20 mouse cellular contexts compared by ENCODE assay signal in the genomic region with DNA sequence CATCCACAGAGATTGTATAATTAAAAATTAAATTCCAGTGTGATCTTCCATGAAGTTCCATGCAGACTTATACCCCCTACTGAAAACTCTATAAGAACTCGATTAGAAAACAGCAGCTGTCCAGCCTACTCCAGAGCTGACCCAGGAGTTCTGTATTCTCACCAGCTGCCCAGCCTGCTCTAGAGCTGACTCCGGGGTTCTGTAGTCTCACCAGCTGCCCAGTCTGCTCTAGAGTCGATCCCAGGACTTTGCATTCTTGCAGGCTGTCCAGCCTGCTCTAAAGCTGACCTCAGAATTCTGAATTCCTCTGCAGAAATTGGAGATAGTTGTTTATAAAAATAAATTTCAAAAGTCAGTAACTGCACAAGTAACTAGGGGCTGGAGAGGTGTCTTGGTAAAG. TPM values are rescaled to one million over a fixed set of nuclear protein-coding genes. Genes with fewer than 3 reads are reported as not detected.
DNase-seq lines count a peak whose midpoint lies in the region; ATAC-seq lines count a peak whose summit lies in the region.
"Had no signal": no experiment of that assay in that cellular context is flagged by ENCODE, and none has a peak within 500 bp of the region (broad histone marks: within the 10 kb centered on the region; RNA-seq: fewer than 3 reads in every experiment).

No protein-coding gene starts in this region.

- H3K27ac ChIP-seq in kidney, embryonic 14.5 days (ENCODE audit: low read depth, low read length) = peak overlapping the region; percentile 26; the same call in 1 of the 2 replicates
- H3K27ac ChIP-seq in lung, embryonic 16.5 days (ENCODE audit: low read length) = peak overlapping the region; percentile 68
- H3K27ac ChIP-seq in liver, embryonic 16.5 days (ENCODE audit: low read length) = peak overlapping the region; percentile 57
- H3K27ac ChIP-seq: liver, embryonic 14.5 days had no signal

- H3K4me3 ChIP-seq in kidney, embryonic 14.5 days (ENCODE audit: low read length) = no peak overlapping the region
- H3K4me3 ChIP-seq in lung, embryonic 16.5 days (ENCODE audit: low read length) = no peak overlapping the region
- H3K4me3 ChIP-seq in liver, embryonic 16.5 days (ENCODE audit: low read depth, low read length) = no peak overlapping the region
- H3K4me3 ChIP-seq: myocyte had no signal

- no peak overlapping the region for H3K4me2 ChIP-seq in kidney, embryonic 14.5 days (replicated peaks; ENCODE audit: low read depth, low read length)
- H3K4me2 ChIP-seq in lung, embryonic 16.5 days (ENCODE audit: low read depth, low read length) = no peak overlapping the region
- no peak overlapping the region for H3K4me2 ChIP-seq in liver, embryonic 16.5 days (ENCODE audit: low read depth, low read length)

- no peak overlapping the region for H3K9ac ChIP-seq in kidney, embryonic 14.5 days (ENCODE audit: low read depth, low read length)
- H3K9ac ChIP-seq in lung, embryonic 16.5 days (ENCODE audit: low read length) = no peak overlapping the region
- H3K9ac ChIP-seq in liver, embryonic 16.5 days (ENCODE audit: low read depth, low read length) = no peak overlapping the region
- H3K9ac ChIP-seq: liver, embryonic 14.5 days had no signal

- peak; percentile 32; the same call in 1 of the 2 replicates for ATAC-seq in kidney, embryonic 14.5 days (ENCODE audit: low FRiP score, low TSS enrichment)
- ATAC-seq in lung, embryonic 16.5 days (ENCODE audit: low read depth) = peak; percentile 41; the same call in 1 of the 2 replicates
- no peak for ATAC-seq in liver, embryonic 16.5 days (ENCODE audit: low read depth)
- ATAC-seq: forebrain, embryonic 16.5 days had no signal

- H3K36me3 ChIP-seq in kidney, embryonic 14.5 days (ENCODE audit: control insufficient read depth, insufficient read depth, low read length) = no peaks in the 10 kb centered on the region
- no peaks in the 10 kb centered on the region for H3K36me3 ChIP-seq in lung, embryonic 16.5 days (ENCODE audit: control insufficient read depth, insufficient read depth, low read length)
- H3K36me3 ChIP-seq in liver, embryonic 16.5 days (ENCODE audit: control insufficient read depth, insufficient read depth) = no peaks in the 10 kb centered on the region

- peak; percentile 79 for DNase-seq in heart, adult 11 months
- no peak for DNase-seq in heart, postnatal 10 days
- no peak for DNase-seq in kidney, adult 11 months
- DNase-seq in lung, postnatal 4 days = no peak
- no peak for DNase-seq in embryo, embryonic 10 days (ENCODE audit: low spot score)
- DNase-seq: cerebellum, adult 11 months; cerebellum, postnatal 25 days; left cerebral cortex, postnatal 4 days; midbrain, embryonic 14.5 days; thymus, postnatal 4 days had no signal

- 48% methylated on average over 3 of the region's 3 CpGs for WGBS in kidney, embryonic 14.5 days
- WGBS in lung, embryonic 16.5 days = 16% methylated on average over 3 of the region's 3 CpGs
- 44% methylated on average over 3 of the region's 3 CpGs for WGBS in liver, embryonic 16.5 days (ENCODE audit: insufficient replicate concordance)

- intact Hi-C loops in heart, postnatal 10 days (cut with DNase I) = no loop called here

- no peaks in the 10 kb centered on the region for H3K27me3 ChIP-seq in kidney, embryonic 14.5 days (ENCODE audit: control insufficient read depth, insufficient read depth, low read length)
- no peaks in the 10 kb centered on the region for H3K27me3 ChIP-seq in lung, embryonic 16.5 days (ENCODE audit: control insufficient read depth, insufficient read depth, low read depth, low read length)
- no peaks in the 10 kb centered on the region for H3K27me3 ChIP-seq in liver, embryonic 16.5 days (ENCODE audit: control insufficient read depth, insufficient read depth, low read depth, low read length)
- H3K27me3 ChIP-seq: CH12.LX had no signal

- no peaks in the 10 kb centered on the region for H3K9me3 ChIP-seq in kidney, embryonic 14.5 days (ENCODE audit: control insufficient read depth, low read length)
- H3K9me3 ChIP-seq in lung, embryonic 16.5 days (ENCODE audit: control insufficient read depth, low read length) = no peaks in the 10 kb centered on the region
- H3K9me3 ChIP-seq in liver, embryonic 16.5 days (replicated peaks; ENCODE audit: control insufficient read depth, low read length) = no peaks in the 10 kb centered on the region

- H3K4me1 ChIP-seq in kidney, embryonic 14.5 days (ENCODE audit: control insufficient read depth, insufficient read depth, low read length) = peaks cover 20% of the 10 kb centered on the region
- peaks cover 34% of the 10 kb centered on the region for H3K4me1 ChIP-seq in lung, embryonic 16.5 days (replicated peaks; ENCODE audit: control insufficient read depth, insufficient read depth, low read length)
- H3K4me1 ChIP-seq in liver, embryonic 16.5 days (ENCODE audit: control insufficient read depth, low read depth, low read length) = peaks cover 3% of the 10 kb centered on the region

RNA-seq across cellular contexts. Expression of a gene that starts 40.9 kb away (rescaled TPM):
- total RNA-seq in heart, postnatal 10 days (2021) = 10 to 100 TPM; 10.6 to 13.6 TPM
- 63.2 and 65.5 TPM in 2 replicates for polyA plus RNA-seq in kidney, embryonic 14.5 days (2014; fragmentation: Nextera tagmentation; extraction: Ambion mirVana)
- polyA plus RNA-seq in lung, embryonic 16.5 days (2015; fragmentation: Nextera tagmentation; extraction: Ambion mirVana) = 22.0 and 22.4 TPM in 2 replicates
- 37.9 and 44.7 TPM in 2 replicates for polyA plus RNA-seq in liver, embryonic 16.5 days (2015; fragmentation: Nextera tagmentation; extraction: Ambion mirVana)
- total RNA-seq: CH12.LX; hematopoietic stem cell, adult 5-6 weeks; megakaryocyte, adult 5-6 weeks; neutrophil, adult 5-6 weeks had no signal
